Mouse (Mus musculus): Measurements from ENCODE around the gene Ang5. TPM values are rescaled to one million over a fixed set of nuclear protein-coding genes. Genes with fewer than 3 reads are reported as not detected.
"Not testable (repeated sequence)": the region's sequence is repeated elsewhere in the genome, so short reads cannot be mapped to it uniquely, and the experiment has no call there.

Ang5 gene
- polyA plus RNA-seq, 1 experiment from 2014 or later: not detected

DNA sequence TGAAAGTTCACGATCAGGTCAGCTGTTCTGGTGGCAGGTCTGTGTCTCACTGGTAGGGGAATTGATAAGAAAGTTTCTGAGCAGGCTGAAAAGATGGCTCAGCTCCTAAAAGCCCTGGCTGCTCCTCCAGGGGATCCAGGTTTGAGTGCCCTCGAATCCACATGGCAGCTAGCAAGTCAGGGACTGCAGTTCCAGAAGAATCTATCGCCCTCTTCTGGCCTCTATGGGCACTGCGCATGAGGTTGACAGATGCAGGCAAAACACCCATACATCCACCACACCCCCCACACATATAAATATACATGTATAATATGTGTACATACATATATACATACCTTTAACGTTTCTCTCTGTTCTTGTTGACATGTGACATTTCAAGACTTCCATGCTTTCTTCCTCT, 30.5 kb downstream of the Ang5 start:
- whole genome bisulfite sequencing: 18% methylated on average over 5 of the region's 5 CpGs
- H3K27ac ChIP-seq; H3K4me1 ChIP-seq; H3K9me3 ChIP-seq; H3K27me3 ChIP-seq (replicated peaks); H3K4me2 ChIP-seq; H3K4me3 ChIP-seq (replicated peaks); H3K36me3 ChIP-seq; H3K9ac ChIP-seq: not testable (repeated sequence)
- ATAC-seq (ENCODE audit: insufficient read depth, low FRiP score, low read depth): 0 out of 2 replicates have a peak, but pooled peaks have one; percentile 18

DNA sequence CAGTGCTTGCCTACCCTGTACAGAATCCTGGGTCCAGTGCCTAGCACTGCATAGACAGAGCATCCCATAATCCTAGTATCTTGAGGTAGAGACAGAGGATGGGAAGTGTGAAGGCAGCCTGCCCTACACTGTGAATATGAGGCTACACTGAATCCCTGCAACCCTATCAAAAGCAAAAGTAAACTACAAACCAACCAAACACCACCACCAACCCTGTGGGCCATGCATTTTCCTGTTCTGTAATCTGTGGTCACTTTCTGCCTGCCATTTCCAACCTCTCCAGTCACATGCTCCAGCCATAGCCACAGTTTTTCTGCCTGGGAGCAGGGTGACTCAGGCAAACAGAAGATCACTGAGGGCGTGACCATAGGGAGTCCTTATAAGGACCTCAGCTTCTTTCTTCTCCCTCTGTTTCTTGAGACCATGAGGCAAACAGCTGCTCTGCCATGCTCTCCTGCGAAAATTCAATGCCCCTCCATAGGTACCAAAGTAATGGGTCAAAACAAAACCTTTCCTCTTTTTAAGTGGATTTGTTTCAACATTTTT, 41.7 kb downstream of the Ang5 start:
- not testable (repeated sequence) for H3K4me2 ChIP-seq; H3K9me3 ChIP-seq; H3K9ac ChIP-seq; H3K27ac ChIP-seq; ATAC-seq (ENCODE audit: insufficient read depth, low FRiP score, low read depth); H3K36me3 ChIP-seq; H3K4me3 ChIP-seq (replicated peaks); H3K27me3 ChIP-seq (replicated peaks); H3K4me1 ChIP-seq
- WGBS: 72% methylated on average over 2 of the region's 2 CpGs

DNA sequence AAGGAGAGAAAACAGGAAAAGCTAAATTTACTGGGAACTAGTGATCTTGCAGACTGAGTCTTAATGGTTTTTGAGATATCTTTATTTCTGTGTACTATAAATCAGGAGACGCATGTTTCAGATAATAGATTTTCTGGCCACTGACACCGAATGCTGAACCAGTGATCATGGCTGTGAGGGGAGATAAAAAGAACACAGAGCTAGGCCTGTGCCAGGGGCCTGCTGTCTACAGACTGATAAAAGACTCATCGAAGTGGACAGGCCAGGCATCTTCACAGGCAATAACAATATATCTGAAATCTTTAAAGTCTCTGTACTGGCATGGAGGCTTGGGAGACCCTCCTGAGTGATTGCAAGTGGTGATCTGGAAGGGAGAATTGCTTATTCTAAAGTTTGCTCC, 44.7 kb downstream of the Ang5 start:
- H3K27me3 ChIP-seq (replicated peaks): no peaks in the 10 kb centered on the region
- H3K4me3 ChIP-seq (replicated peaks): no peak overlapping the region
- H3K4me1 ChIP-seq: no peaks in the 10 kb centered on the region
- no peaks in the 10 kb centered on the region for H3K36me3 ChIP-seq
- H3K9ac ChIP-seq: no peak overlapping the region
- 79% methylated on average over 3 of the region's 3 CpGs for WGBS
- no peak overlapping the region for H3K4me2 ChIP-seq
- no peak overlapping the region for H3K27ac ChIP-seq
- no peak for ATAC-seq (ENCODE audit: insufficient read depth, low FRiP score, low read depth)
- H3K9me3 ChIP-seq: no peaks in the 10 kb centered on the region

GRCm38 (mm10) chr14:44002169-44002568, 45.3 kb downstream of the Ang5 start, which contains the start of gene Ang6:
Gene Ang6, minus strand, starts transcription at chr14:44002269.
- Histone ChIP-seq H3K27me3 (replicated peaks) (no peaks in the 10 kb centered on the region), H3K36me3 (no peaks in the 10 kb centered on the region), H3K4me1 (no peaks in the 10 kb centered on the region), H3K4me3 (replicated peaks) (no peak within 1 kb of the TSS), H3K9me3 (no peaks in the 10 kb centered on the region), H3K4me2 (no peak within 1 kb of the TSS), H3K9ac (no peak within 1 kb of the TSS), H3K27ac (no peak within 1 kb of the TSS)
- 85% methylated on average over 1 of the region's 1 CpGs for WGBS
- no peak for ATAC-seq (ENCODE audit: insufficient read depth, low FRiP score, low read depth)

- not testable (repeated sequence) for ATAC-seq (ENCODE audit: insufficient read depth, low FRiP score, low read depth); H3K27me3 ChIP-seq (replicated peaks); H3K4me3 ChIP-seq (replicated peaks); H3K9ac ChIP-seq; H3K36me3 ChIP-seq; H3K9me3 ChIP-seq; H3K4me1 ChIP-seq; H3K4me2 ChIP-seq; H3K27ac ChIP-seq
- WGBS: no CpG with 5 or more reads among the region's 1 CpGs
Measured at GRCm38 (mm10) chr14:44008021-44008420, 51.2 kb downstream of the Ang5 start.

GRCm38 (mm10) chr14:44009686-44010085, 52.8 kb downstream of the Ang5 start:
- H3K4me3 ChIP-seq (replicated peaks); H3K9ac ChIP-seq; H3K9me3 ChIP-seq; H3K27me3 ChIP-seq (replicated peaks); H3K36me3 ChIP-seq; H3K4me1 ChIP-seq; ATAC-seq (ENCODE audit: insufficient read depth, low FRiP score, low read depth); H3K27ac ChIP-seq; H3K4me2 ChIP-seq: not testable (repeated sequence)
- 60% methylated on average over 2 of the region's 2 CpGs for WGBS

Other genes starting within 250 kb of the Ang5 start
- not detected in 2 replicates for gene Gm16506, start 229.6 kb upstream of the Ang5 start, polyA plus RNA-seq (2015; fragmentation: Nextera tagmentation; extraction: Ambion mirVana)
- gene Gm6526, start 209.2 kb upstream of the Ang5 start, polyA plus RNA-seq (2015; fragmentation: Nextera tagmentation; extraction: Ambion mirVana): not detected in 2 replicates
- not detected in 2 replicates for gene Gm8180, start 172.3 kb upstream of the Ang5 start, polyA plus RNA-seq (2015; fragmentation: Nextera tagmentation; extraction: Ambion mirVana)
- 0.84 and 1.5 TPM in 2 replicates for gene Ear1, start 81.6 kb upstream of the Ang5 start, polyA plus RNA-seq (2015; fragmentation: Nextera tagmentation; extraction: Ambion mirVana)
- not detected in 2 replicates for gene Ear10, start 33.5 kb upstream of the Ang5 start, polyA plus RNA-seq (2015; fragmentation: Nextera tagmentation; extraction: Ambion mirVana)
- gene Gm8113, start 31.7 kb upstream of the Ang5 start, polyA plus RNA-seq (2015; fragmentation: Nextera tagmentation; extraction: Ambion mirVana): 12.5 and 14.2 TPM in 2 replicates
- not detected in 2 replicates for gene Ang6, start 45.2 kb downstream of the Ang5 start, polyA plus RNA-seq (2015; fragmentation: Nextera tagmentation; extraction: Ambion mirVana)
- gene Ear2, start 145.6 kb downstream of the Ang5 start, polyA plus RNA-seq (2015; fragmentation: Nextera tagmentation; extraction: Ambion mirVana): 1.5 and 2.1 TPM in 2 replicates
- not detected in 2 replicates for gene Gm3327, start 166.8 kb downstream of the Ang5 start, polyA plus RNA-seq (2015; fragmentation: Nextera tagmentation; extraction: Ambion mirVana)
- gene Gm8212, start 240.6 kb downstream of the Ang5 start, polyA plus RNA-seq (2015; fragmentation: Nextera tagmentation; extraction: Ambion mirVana): not detected in 2 replicates

All from stomach, embryonic 15.5 days (tissue).